Mouse (Mus musculus) hindbrain, embryonic 13.5 days (tissue): ENCODE measurements around the gene Pdlim3. TPM values are rescaled to one million over a fixed set of nuclear protein-coding genes. Genes with fewer than 3 reads are reported as not detected.
"Not testable (repeated sequence)": the region's sequence is repeated elsewhere in the genome, so short reads cannot be mapped to it uniquely, and the experiment has no call there.

Experiments used
- ATAC-seq: fragments of 200-750 bp; cut with Nextera tagmentation; 2 replicates; pipeline ENCODE4 v1.8.0; 2017; ENCODE audit warnings: moderate TSS enrichment; ENCODE audit not compliant: low FRiP score
- H3K27ac ChIP-seq: fragments of 300-500 bp; sonication (generic); 2 replicates; pipeline ENCODE4 v1.5.1; 2015; ENCODE audit warnings: inconsistent platforms, mild to moderate bottlenecking, moderate library complexity
- H3K27me3 ChIP-seq: fragments of 300-500 bp; sonication (generic); 2 replicates; pipeline ENCODE4 v1.6.1; 2015; ENCODE audit warnings: mild to moderate bottlenecking, inconsistent platforms
- H3K36me3 ChIP-seq: fragments of 300-500 bp; sonication (generic); 2 replicates; pipeline ENCODE4 v1.6.1; 2015; ENCODE audit warnings: mild to moderate bottlenecking, inconsistent platforms
- H3K4me1 ChIP-seq: fragments of 300-500 bp; sonication (generic); replicated peaks from 2 replicates; pipeline ENCODE4 v1.6.1; 2015; ENCODE audit warnings: inconsistent platforms
- H3K4me2 ChIP-seq: fragments of 300-500 bp; sonication (generic); 2 replicates; pipeline ENCODE4 v1.6.1; 2015; ENCODE audit warnings: inconsistent platforms, mild to moderate bottlenecking, moderate library complexity
- H3K4me3 ChIP-seq: fragments of 300-500 bp; sonication (generic); 2 replicates; pipeline ENCODE4 v1.5.1; 2015; ENCODE audit warnings: mild to moderate bottlenecking, inconsistent platforms
- H3K9ac ChIP-seq: fragments of 300-500 bp; sonication (generic); 2 replicates; pipeline ENCODE4 v1.6.1; 2015; ENCODE audit warnings: mild to moderate bottlenecking, inconsistent platforms
- H3K9me3 ChIP-seq: fragments of 300-500 bp; sonication (generic); 2 replicates; pipeline ENCODE4 v1.6.1; 2016; ENCODE audit warnings: inconsistent platforms
- WGBS: fragments of 180-500 bp; shearing (Covaris S2); methylation state at CpG from one replicate; pipeline ENCODE4 v1.1.7; 2015; 5-methylcytosine and 5-hydroxymethylcytosine counted together
- polyA plus RNA-seq: library from polyadenylated mRNA; unstranded; fragments of >200 nt; fragmentation: Nextera tagmentation; extraction: Ambion mirVana; gene quantifications from 2 replicates; pipeline ENCODE4 v1.2.1, GENCODE M21; 2015

The Pdlim3 gene
- polyA plus RNA-seq: 18.1 and 20.0 TPM in 2 replicates

DNA sequence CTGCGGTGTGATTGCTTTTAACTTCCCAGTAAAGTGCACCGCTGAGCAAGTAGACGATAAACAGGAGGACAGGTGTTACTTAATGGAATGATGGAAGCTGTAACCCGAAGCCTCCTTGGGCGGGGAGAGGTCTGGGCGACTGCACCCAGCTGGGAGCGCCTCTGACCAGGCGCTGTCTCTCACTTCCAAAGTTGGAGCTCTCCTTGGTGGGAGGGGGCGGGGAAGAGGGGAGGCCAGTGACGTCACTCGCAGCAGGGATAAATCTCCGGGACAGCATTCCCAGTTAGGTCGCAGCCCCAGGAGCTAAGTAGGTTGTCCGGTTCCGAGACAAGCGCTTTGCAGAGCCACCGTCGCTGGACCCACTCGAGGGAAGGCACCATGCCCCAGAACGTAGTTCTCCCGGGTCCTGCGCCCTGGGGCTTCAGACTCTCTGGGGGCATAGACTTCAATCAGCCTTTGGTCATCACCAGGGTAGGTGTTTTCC is at the start of gene Pdlim3:
Gene Pdlim3, plus strand, starts transcription at position 260 of the 484 bp plus-strand sequence.
- Histone ChIP-seq H3K4me1 (peaks cover 21% of the 10 kb centered on the region), H3K27ac (no peak within 1 kb of the TSS), H3K9me3 (no peaks in the 10 kb centered on the region), H3K4me2 (peak within 1 kb of the TSS; percentile 69), H3K27me3 (peaks cover 28% of the 10 kb centered on the region), H3K36me3 (no peaks in the 10 kb centered on the region), H3K9ac (peak within 1 kb of the TSS; percentile 58), H3K4me3 (peak within 1 kb of the TSS; percentile 39)
- WGBS: under 1% methylated on average over 22 of the region's 22 CpGs
- ATAC-seq: peak; percentile 53; the same call in 1 of the 2 replicates

DNA sequence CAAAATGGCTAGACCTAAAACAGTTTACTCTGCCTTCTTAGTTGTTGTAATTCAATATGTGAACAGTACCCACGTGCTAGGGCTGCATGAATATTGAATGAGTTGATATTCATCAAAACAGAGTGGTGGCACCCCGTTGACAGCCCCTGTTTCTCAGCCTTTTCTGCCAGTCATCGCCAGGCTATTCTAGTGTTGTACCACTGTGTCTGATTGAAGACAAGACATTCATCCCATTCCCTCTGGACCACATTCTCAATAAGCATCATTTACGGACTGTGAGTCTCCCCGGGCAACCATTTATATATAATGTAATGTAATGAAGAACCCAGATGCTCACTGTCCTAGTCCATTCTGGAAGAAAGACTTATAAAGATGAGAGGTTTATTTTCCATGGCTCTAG is 42.0 kb upstream of the Pdlim3 start:
- Histone ChIP-seq H3K4me1 (peaks cover 22% of the 10 kb centered on the region), H3K4me3 (no peak overlapping the region), H3K36me3 (no peaks in the 10 kb centered on the region), H3K27me3 (no peaks in the 10 kb centered on the region), H3K4me2 (no peak overlapping the region), H3K9me3 (0 out of 2 replicates have a peak, but pooled peaks cover 3% of the 10 kb centered on the region), H3K9ac (no peak overlapping the region), H3K27ac (peak overlapping the region; percentile 35; the same call in 1 of the 2 replicates)
- ATAC-seq: peak; percentile 62
- WGBS: 24% methylated on average over 5 of the region's 5 CpGs

- H3K9ac ChIP-seq: no peak overlapping the region
- peak overlapping the region; percentile 56 for H3K27ac ChIP-seq
- 49% methylated on average over 6 of the region's 6 CpGs for WGBS
- no peaks in the 10 kb centered on the region for H3K36me3 ChIP-seq
- ATAC-seq: peak; percentile 85
- 0 out of 2 replicates have a peak, but pooled peaks cover 3% of the 10 kb centered on the region for H3K9me3 ChIP-seq
- no peak overlapping the region for H3K4me2 ChIP-seq
- H3K4me3 ChIP-seq: no peak overlapping the region
- no peaks in the 10 kb centered on the region for H3K27me3 ChIP-seq
- H3K4me1 ChIP-seq: peaks cover 22% of the 10 kb centered on the region
These were observed 41.0 kb upstream of the Pdlim3 start for GRCm38 (mm10) chr8:45844097-45844885.

DNA sequence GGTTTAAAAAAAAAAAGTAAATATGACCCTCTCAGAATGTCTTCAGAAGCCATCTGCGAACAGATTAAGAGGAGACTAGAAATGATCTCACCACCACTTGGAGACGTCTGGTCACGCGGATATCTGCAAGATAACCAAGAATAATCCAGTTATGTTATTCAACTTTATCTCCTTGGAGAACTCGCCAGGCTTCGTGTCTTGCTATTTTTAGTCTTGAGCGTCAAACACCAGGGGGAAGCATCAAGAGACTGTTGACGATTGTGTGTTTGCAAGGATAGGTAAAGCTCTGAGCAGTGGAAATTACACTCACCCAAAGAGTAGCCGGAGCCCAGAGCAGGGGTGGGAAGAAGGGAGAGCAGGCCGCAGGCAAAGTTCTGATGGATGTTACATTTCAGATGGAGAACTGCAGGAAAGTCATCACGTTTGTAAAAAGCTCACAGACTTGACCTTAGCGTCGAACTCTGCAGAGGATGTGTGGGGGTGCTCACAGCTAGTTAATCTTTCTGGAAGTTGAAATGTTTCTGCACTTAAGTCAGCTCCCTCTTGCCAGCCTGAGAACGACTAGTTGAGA is 40.3 kb upstream of the Pdlim3 start:
- Histone ChIP-seq H3K36me3 (no peaks in the 10 kb centered on the region), H3K4me1 (peaks cover 22% of the 10 kb centered on the region), H3K4me3 (no peak overlapping the region), H3K9ac (no peak overlapping the region), H3K27ac (peak overlapping the region; percentile 56), H3K9me3 (0 out of 2 replicates have a peak, but pooled peaks cover 3% of the 10 kb centered on the region), H3K27me3 (no peaks in the 10 kb centered on the region), H3K4me2 (no peak overlapping the region)
- ATAC-seq: 0 out of 2 replicates have a peak, but pooled peaks have one; percentile 13
- WGBS: 72% methylated on average over 14 of the region's 14 CpGs

DNA sequence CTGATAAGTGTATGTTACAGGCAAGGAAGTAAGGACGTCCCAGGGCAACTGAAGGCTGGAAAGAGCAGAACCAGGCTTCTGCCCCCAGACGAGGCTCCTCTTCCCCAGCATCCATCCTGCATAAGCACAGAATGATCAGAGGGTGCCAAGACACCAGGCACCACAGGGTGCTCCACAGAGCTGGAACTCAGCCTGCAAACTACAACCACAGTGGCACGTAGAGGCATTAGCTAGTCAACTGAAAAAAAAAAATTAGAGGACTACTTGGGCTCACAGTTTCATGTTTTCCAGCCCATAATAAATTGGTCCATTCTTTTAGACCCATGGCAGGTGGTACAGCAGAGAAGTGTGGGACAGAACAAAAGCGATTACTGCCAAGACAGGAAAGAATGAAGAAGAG is 39.4 kb upstream of the Pdlim3 start:
- Histone ChIP-seq H3K4me1 (peaks cover 22% of the 10 kb centered on the region), H3K9me3 (0 out of 2 replicates have a peak, but pooled peaks cover 1% of the 10 kb centered on the region), H3K4me3 (no peak overlapping the region), H3K36me3 (no peaks in the 10 kb centered on the region), H3K4me2 (no peak overlapping the region), H3K27ac (no peak overlapping the region), H3K9ac (no peak overlapping the region), H3K27me3 (no peaks in the 10 kb centered on the region)
- no peak for ATAC-seq
- WGBS: 75% methylated on average over 4 of the region's 4 CpGs

DNA sequence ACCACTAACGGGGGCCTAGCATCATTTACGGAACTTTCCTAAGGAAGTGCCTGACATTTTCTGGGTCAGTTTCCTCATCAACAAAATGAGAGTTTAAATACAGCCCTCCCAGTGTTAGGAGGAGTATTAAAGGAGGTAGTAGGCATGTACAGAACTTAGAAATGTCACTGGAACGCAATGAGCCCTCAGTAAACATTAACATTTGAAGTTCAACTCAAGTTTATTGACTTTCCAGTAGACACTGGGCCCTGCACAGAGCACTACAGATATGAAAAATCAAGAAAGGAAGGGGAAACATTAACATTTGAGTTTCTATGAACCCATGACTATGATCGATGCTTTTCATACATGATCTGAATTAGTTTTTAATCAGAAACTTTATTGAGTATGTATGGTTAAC is 30.1 kb upstream of the Pdlim3 start:
- no peak overlapping the region for H3K4me2 ChIP-seq
- 96% methylated on average over 4 of the region's 4 CpGs for WGBS
- H3K4me3 ChIP-seq: no peak overlapping the region

DNA sequence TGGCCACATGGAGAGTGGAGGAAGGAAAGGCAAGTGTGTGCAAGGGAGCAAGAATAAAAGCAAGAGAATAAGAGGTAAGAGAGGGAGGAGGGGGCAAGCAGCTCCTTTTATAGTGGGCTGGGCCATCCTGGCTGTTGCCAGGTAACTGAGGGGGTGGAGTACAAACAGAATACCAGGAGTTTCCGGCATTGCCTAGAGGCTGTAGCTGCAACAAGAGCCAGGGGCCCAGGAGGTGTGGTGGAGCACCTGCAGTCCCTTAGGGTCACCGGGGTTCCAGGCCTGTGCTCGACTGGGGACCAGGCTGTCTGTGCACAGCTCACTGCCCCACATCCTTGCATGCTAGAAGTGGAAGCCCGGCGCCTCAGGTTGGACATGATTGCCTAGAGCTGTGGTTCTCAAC is 27.5 kb upstream of the Pdlim3 start:
- Histone ChIP-seq H3K27me3 (no peaks in the 10 kb centered on the region), H3K9me3 (no peaks in the 10 kb centered on the region), H3K36me3 (no peaks in the 10 kb centered on the region), H3K9ac (no peak overlapping the region), H3K4me1 (peaks cover 11% of the 10 kb centered on the region), H3K4me2 (no peak overlapping the region), H3K4me3 (no peak overlapping the region), H3K27ac (no peak overlapping the region)
- ATAC-seq: no peak
- WGBS: 54% methylated on average over 5 of the region's 5 CpGs

More for the DNA sequence above, 30.1 kb upstream of the Pdlim3 start:
- Histone ChIP-seq H3K9ac (no peak overlapping the region), H3K9me3 (no peaks in the 10 kb centered on the region), H3K36me3 (no peaks in the 10 kb centered on the region), H3K4me1 (peaks cover 11% of the 10 kb centered on the region), H3K27me3 (no peaks in the 10 kb centered on the region), H3K27ac (no peak overlapping the region)
- no peak for ATAC-seq

GRCm38 (mm10) chr8:45858391-45858790 is 26.9 kb upstream of the Pdlim3 start:
- Histone ChIP-seq H3K36me3 (no peaks in the 10 kb centered on the region), H3K4me2 (no peak overlapping the region), H3K4me3 (no peak overlapping the region), H3K27me3 (no peaks in the 10 kb centered on the region), H3K4me1 (peaks cover 11% of the 10 kb centered on the region), H3K27ac (no peak overlapping the region), H3K9ac (no peak overlapping the region), H3K9me3 (no peaks in the 10 kb centered on the region)
- WGBS: 31% methylated on average over 9 of the region's 9 CpGs
- no peak for ATAC-seq

- H3K27ac ChIP-seq, H3K36me3 ChIP-seq, ATAC-seq, H3K9ac ChIP-seq, H3K4me2 ChIP-seq, H3K27me3 ChIP-seq, H3K4me3 ChIP-seq, H3K9me3 ChIP-seq: not testable (repeated sequence)
- 88% methylated on average over 11 of the region's 11 CpGs for WGBS
- peaks cover 12% of the 10 kb centered on the region for H3K4me1 ChIP-seq
These were observed 13.7 kb upstream of the Pdlim3 start for GRCm38 (mm10) chr8:45871587-45871986.

- WGBS: 91% methylated on average over 7 of the region's 7 CpGs
- H3K27ac ChIP-seq: no peak overlapping the region
- H3K4me1 ChIP-seq: peaks cover 12% of the 10 kb centered on the region
- no peak overlapping the region for H3K9ac ChIP-seq
- no peaks in the 10 kb centered on the region for H3K9me3 ChIP-seq
- H3K4me3 ChIP-seq: no peak overlapping the region
- ATAC-seq: no peak
- no peaks in the 10 kb centered on the region for H3K27me3 ChIP-seq
- no peaks in the 10 kb centered on the region for H3K36me3 ChIP-seq
- no peak overlapping the region for H3K4me2 ChIP-seq
These were observed 13.2 kb upstream of the Pdlim3 start for GRCm38 (mm10) chr8:45872077-45872476.

- Histone ChIP-seq H3K4me1 (peaks cover 12% of the 10 kb centered on the region), H3K4me2 (no peak overlapping the region)
These were observed 10.2 kb upstream of the Pdlim3 start for GRCm38 (mm10) chr8:45874945-45875626.

DNA sequence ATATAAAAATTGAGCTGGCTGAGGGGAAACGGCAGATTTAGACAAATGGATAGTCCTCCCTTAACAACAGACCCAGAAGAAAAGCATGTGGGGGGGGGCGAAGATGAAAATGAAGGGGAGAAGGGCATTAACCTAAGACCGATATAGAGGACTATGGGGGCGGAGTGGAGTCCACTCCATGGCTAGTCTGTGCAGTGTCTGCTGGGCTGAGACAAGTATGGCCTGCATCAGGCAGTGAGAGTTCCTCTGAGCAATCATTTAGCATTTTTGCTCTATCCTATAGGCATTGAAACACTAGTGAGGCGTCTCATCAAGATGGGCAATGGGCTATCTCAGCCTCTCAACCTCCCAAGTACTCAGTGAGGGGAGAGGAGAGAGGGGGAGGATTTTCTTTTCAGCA is 8.9 kb upstream of the Pdlim3 start:
- Histone ChIP-seq H3K36me3 (no peaks in the 10 kb centered on the region), H3K27ac (no peak overlapping the region), H3K4me1 (peaks cover 12% of the 10 kb centered on the region), H3K9me3 (no peaks in the 10 kb centered on the region), H3K27me3 (no peaks in the 10 kb centered on the region), H3K9ac (no peak overlapping the region), H3K4me3 (no peak overlapping the region), H3K4me2 (no peak overlapping the region)
- ATAC-seq: 0 out of 2 replicates have a peak, but pooled peaks have one; percentile 30
- 72% methylated on average over 5 of the region's 5 CpGs for whole genome bisulfite sequencing

More at GRCm38 (mm10) chr8:45874945-45875626, 10.2 kb upstream of the Pdlim3 start:
- 18% methylated on average over 10 of the region's 10 CpGs for WGBS
- H3K27ac ChIP-seq: peak overlapping the region; percentile 82
- H3K4me3 ChIP-seq: no peak overlapping the region
- H3K36me3 ChIP-seq: no peaks in the 10 kb centered on the region
- ATAC-seq: peak; percentile 87
- H3K9me3 ChIP-seq: no peaks in the 10 kb centered on the region
- no peaks in the 10 kb centered on the region for H3K27me3 ChIP-seq
- H3K9ac ChIP-seq: no peak overlapping the region
